Mouse (Mus musculus) liver (tissue): ENCODE measurements around the gene Foxs1.

ENCODE experiments used
- DNase-seq: peaks from one replicate; pipeline ENCODE4 v3.0.0-alpha.2; 2020; ENCODE audit warnings: mixed read lengths

The Foxs1 gene

GRCm38 (mm10) chr2:152902658-152903057, 30.4 kb downstream of the Foxs1 start:
- no peak for DNase-seq

- DNase-seq = no peak
These were observed 31.7 kb downstream of the Foxs1 start for GRCm38 (mm10) chr2:152901296-152901695.

DNA sequence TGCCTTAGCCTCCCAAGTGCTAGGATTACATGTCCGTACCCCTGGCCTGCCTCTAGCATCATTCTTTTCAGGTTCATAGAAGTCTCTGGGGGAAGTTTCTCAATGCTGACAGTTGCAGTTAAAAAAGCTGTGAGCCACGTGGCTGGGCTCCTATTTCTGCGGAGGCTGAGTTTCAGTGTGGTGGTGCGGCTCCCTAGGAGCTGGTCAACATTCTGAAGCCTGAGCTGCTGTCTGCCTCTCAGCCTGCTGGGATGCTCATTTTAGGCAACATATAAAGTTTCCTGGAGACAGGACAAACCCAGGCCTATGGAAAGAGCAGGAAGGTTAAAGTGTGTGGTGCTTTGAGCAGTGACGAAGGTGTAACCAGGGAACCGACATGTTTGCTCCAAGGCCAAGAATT, 34.0 kb downstream of the Foxs1 start:
- no peak for DNase-seq

GRCm38 (mm10) chr2:152896926-152897325, 36.1 kb downstream of the Foxs1 start:
- no peak for DNase-seq

DNA sequence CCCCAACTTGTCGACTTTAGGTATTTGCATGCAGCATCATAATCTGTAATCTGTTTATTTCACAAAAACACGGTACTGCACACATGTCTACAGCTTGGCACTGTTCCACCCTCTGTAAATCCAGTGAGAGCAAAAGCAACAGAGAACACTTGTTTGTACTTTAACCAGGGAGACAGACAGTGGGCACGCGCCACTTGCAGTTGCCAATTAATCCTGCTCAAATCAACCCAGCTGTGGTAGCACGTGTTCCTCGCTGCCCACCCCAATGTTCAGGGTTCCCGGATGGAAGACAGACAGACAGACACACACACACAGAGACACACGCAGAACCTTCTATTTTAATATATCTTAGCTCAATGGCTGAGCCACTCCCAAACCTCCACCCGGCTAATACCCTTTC, 37.2 kb downstream of the Foxs1 start:
- no peak for DNase-seq

GRCm38 (mm10) chr2:152888774-152889173, 44.2 kb downstream of the Foxs1 start:
- DNase-seq = no peak

- DNase-seq = no peak
These were observed 45.8 kb downstream of the Foxs1 start for GRCm38 (mm10) chr2:152887230-152887629.

DNA sequence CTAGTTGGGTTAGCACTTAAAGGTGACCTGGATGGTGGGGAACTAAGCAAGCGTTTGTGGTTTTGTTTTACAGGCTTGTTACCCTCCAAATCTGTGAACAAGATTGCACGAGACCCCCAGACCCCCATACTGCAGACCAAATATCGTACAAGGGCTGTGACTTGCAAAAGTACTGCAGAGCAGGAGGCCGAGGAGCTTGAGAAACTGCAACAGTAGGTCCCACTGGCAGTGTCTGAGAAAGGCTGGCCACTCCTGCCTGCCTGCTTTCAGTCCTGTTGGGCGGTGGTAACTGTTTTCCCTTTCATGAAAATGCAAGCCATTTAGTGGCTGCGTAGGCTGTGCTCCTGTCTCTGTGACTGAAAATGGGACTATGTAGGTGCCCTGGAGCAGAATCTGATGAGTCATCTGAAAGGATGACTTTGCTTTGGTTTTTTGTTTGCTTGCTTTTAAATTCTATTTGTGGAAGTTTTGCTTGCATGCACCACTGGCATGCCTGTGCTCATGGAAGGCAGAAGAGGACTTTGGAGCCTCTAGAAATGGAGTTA, 48.8 kb downstream of the Foxs1 start:
- DNase-seq = no peak
